In genomic region chr3:109491568-109491967, GRCm38 (mm10) we compare ENCODE assay signal across 8 mouse cellular contexts.
DNase-seq lines count a peak whose midpoint lies in the region; ATAC-seq lines count a peak whose summit lies in the region.

No protein-coding gene starts in this region.

- WGBS in heart, embryonic 10.5 days: 12% methylated on average over 2 of the region's 2 CpGs
- WGBS in forebrain, embryonic 13.5 days: 2% methylated on average over 2 of the region's 2 CpGs
- 3% methylated on average over 2 of the region's 2 CpGs for WGBS in hindbrain, embryonic 16.5 days

- H3K27me3 ChIP-seq in heart, embryonic 10.5 days (ENCODE audit: insufficient read depth, poor library complexity, severe bottlenecking): no peaks in the 10 kb centered on the region
- H3K27me3 ChIP-seq in forebrain, embryonic 13.5 days: no peaks in the 10 kb centered on the region
- no peaks in the 10 kb centered on the region for H3K27me3 ChIP-seq in hindbrain, embryonic 16.5 days (replicated peaks; ENCODE audit: control insufficient read depth, insufficient read depth, low read length)

- H3K4me2 ChIP-seq in forebrain, embryonic 13.5 days: no peak overlapping the region
- no peak overlapping the region for H3K4me2 ChIP-seq in hindbrain, embryonic 16.5 days (ENCODE audit: low read length)

- H3K4me1 ChIP-seq in heart, embryonic 10.5 days: no peaks in the 10 kb centered on the region
- peaks cover 16% of the 10 kb centered on the region; the same call in 1 of the 2 replicates for H3K4me1 ChIP-seq in forebrain, embryonic 13.5 days
- no peaks in the 10 kb centered on the region; the same call in 1 of the 2 replicates for H3K4me1 ChIP-seq in hindbrain, embryonic 16.5 days (ENCODE audit: control insufficient read depth, insufficient read depth, low read depth, low read length)

- H3K36me3 ChIP-seq in heart, embryonic 10.5 days: no peaks in the 10 kb centered on the region
- H3K36me3 ChIP-seq in forebrain, embryonic 13.5 days (ENCODE audit: poor library complexity, severe bottlenecking): no peaks in the 10 kb centered on the region
- H3K36me3 ChIP-seq in hindbrain, embryonic 16.5 days (ENCODE audit: control insufficient read depth, insufficient read depth, low read length): no peaks in the 10 kb centered on the region

- H3K27ac ChIP-seq in heart, embryonic 10.5 days: no peak overlapping the region
- H3K27ac ChIP-seq in forebrain, embryonic 13.5 days: no peak overlapping the region
- no peak overlapping the region for H3K27ac ChIP-seq in hindbrain, embryonic 16.5 days (ENCODE audit: low read depth, low read length)

- ATAC-seq in forebrain, embryonic 13.5 days: peak; percentile 83
- ATAC-seq in hindbrain, embryonic 16.5 days: peak; percentile 61

- no peak overlapping the region for H3K4me3 ChIP-seq in heart, embryonic 10.5 days
- no peak overlapping the region for H3K4me3 ChIP-seq in forebrain, embryonic 13.5 days
- H3K4me3 ChIP-seq in hindbrain, embryonic 16.5 days (ENCODE audit: low read length): no peak overlapping the region

- DNase-seq in heart, adult 11 months: peak; percentile 86
- no peak for DNase-seq in heart, embryonic 10.5 days (ENCODE audit: low spot score)
- peak; percentile 40 for DNase-seq in c-Kit-positive CD71-positive TER-119-negative erythroid progenitor cells, embryonic 14.5 days (ENCODE audit: low read depth)
- DNase-seq in layer of hippocampus, postnatal 10 days (ENCODE audit: low spot score in 2 of 2): peak; percentile 84 to 86
- peak; percentile 82 for DNase-seq in mesoderm, embryonic 11.5 days (ENCODE audit: low read depth, low spot score)
- peak; percentile 76 for DNase-seq in right cerebral cortex, postnatal 4 days

- no peaks in the 10 kb centered on the region for H3K9me3 ChIP-seq in heart, embryonic 10.5 days
- H3K9me3 ChIP-seq in forebrain, embryonic 13.5 days (replicated peaks): no peaks in the 10 kb centered on the region
- no peaks in the 10 kb centered on the region for H3K9me3 ChIP-seq in hindbrain, embryonic 16.5 days (ENCODE audit: control insufficient read depth, low read length)

- H3K9ac ChIP-seq in forebrain, embryonic 13.5 days: no peak overlapping the region
- no peak overlapping the region for H3K9ac ChIP-seq in hindbrain, embryonic 16.5 days (ENCODE audit: low read depth, low read length)
